ENCODE assay signal across 10 mouse cellular contexts in genomic region chr2:163152340-163153033, GRCm38 (mm10). TPM values are rescaled to one million over a fixed set of nuclear protein-coding genes. Genes with fewer than 3 reads are reported as not detected.
DNase-seq lines count a peak whose midpoint lies in the region; ATAC-seq and TF ChIP-seq lines count a peak whose summit lies in the region.
"Had no signal": no experiment of that assay in that cellular context is flagged by ENCODE, and none has a peak within 500 bp of the region (broad histone marks: within the 10 kb centered on the region; RNA-seq: fewer than 3 reads in every experiment).

No protein-coding gene starts in this region.

- H3K4me2 ChIP-seq in intestine, embryonic 14.5 days (ENCODE audit: low read length) = no peak overlapping the region
- H3K4me2 ChIP-seq in intestine, embryonic 15.5 days (replicated peaks) = no peak overlapping the region
- no peak overlapping the region for H3K4me2 ChIP-seq in embryonic facial prominence, embryonic 11.5 days (ENCODE audit: low read depth, low read length)
- H3K4me2 ChIP-seq in hindbrain, postnatal 0 days (ENCODE audit: low read depth, low read length) = no peak overlapping the region
- peak overlapping the region; percentile 3 for H3K4me2 ChIP-seq in midbrain, embryonic 11.5 days
- no peak overlapping the region for H3K4me2 ChIP-seq in heart, embryonic 12.5 days
- H3K4me2 ChIP-seq: heart, embryonic 13.5 days had no signal

- no peak for TF ChIP-seq CTCF in hindbrain, postnatal 0 days (IDR thresholded peaks at IDR 0.05; ENCODE audit: low read depth)

- 0 out of 2 replicates have a peak, but pooled peaks have one; percentile 19 for ATAC-seq in intestine, embryonic 14.5 days (replicated peaks; ENCODE audit: low FRiP score, low TSS enrichment, low read depth)
- no peak for ATAC-seq in intestine, embryonic 15.5 days
- no peak for ATAC-seq in embryonic facial prominence, embryonic 11.5 days (replicated peaks; ENCODE audit: insufficient number of reproducible peaks, low FRiP score, low TSS enrichment, low read depth)
- peak; percentile 83 for ATAC-seq in hindbrain, postnatal 0 days
- ATAC-seq in midbrain, embryonic 11.5 days (ENCODE audit: low FRiP score) = peak; percentile 75
- ATAC-seq in granulocyte monocyte progenitor cell, adult 5-6 weeks (replicated peaks; ENCODE audit: poor library complexity, severe bottlenecking) = no peak
- ATAC-seq in heart, embryonic 12.5 days (ENCODE audit: insufficient number of reproducible peaks, low FRiP score) = no peak

- H3K27ac ChIP-seq in intestine, embryonic 14.5 days (ENCODE audit: low read depth) = no peak overlapping the region
- no peak overlapping the region for H3K27ac ChIP-seq in intestine, embryonic 15.5 days
- no peak overlapping the region for H3K27ac ChIP-seq in embryonic facial prominence, embryonic 11.5 days (replicated peaks; ENCODE audit: low read depth, low read length)
- peak overlapping the region; percentile 49; the same call in 1 of the 2 replicates for H3K27ac ChIP-seq in hindbrain, postnatal 0 days
- H3K27ac ChIP-seq in midbrain, embryonic 11.5 days (ENCODE audit: low read depth, low read length) = peak overlapping the region; percentile 51
- H3K27ac ChIP-seq in heart, embryonic 12.5 days (ENCODE audit: poor library complexity, severe bottlenecking) = no peak overlapping the region
- H3K27ac ChIP-seq: heart, embryonic 13.5 days had no signal

- H3K27me3 ChIP-seq in intestine, embryonic 14.5 days (replicated peaks; ENCODE audit: control insufficient read depth, insufficient read depth, low read length) = no peaks in the 10 kb centered on the region
- H3K27me3 ChIP-seq in intestine, embryonic 15.5 days (replicated peaks) = no peaks in the 10 kb centered on the region
- H3K27me3 ChIP-seq in embryonic facial prominence, embryonic 11.5 days (ENCODE audit: control insufficient read depth, insufficient read depth, low read length) = no peaks in the 10 kb centered on the region
- no peaks in the 10 kb centered on the region for H3K27me3 ChIP-seq in hindbrain, postnatal 0 days (ENCODE audit: insufficient read depth, low read length)
- no peaks in the 10 kb centered on the region for H3K27me3 ChIP-seq in midbrain, embryonic 11.5 days (ENCODE audit: control insufficient read depth, insufficient read depth, low read length)
- no peaks in the 10 kb centered on the region for H3K27me3 ChIP-seq in heart, embryonic 12.5 days (replicated peaks)
- H3K27me3 ChIP-seq: heart, embryonic 13.5 days had no signal

- no peak overlapping the region for H3K9ac ChIP-seq in intestine, embryonic 14.5 days (ENCODE audit: low read length)
- H3K9ac ChIP-seq in intestine, embryonic 15.5 days = no peak overlapping the region
- H3K9ac ChIP-seq in embryonic facial prominence, embryonic 11.5 days (replicated peaks; ENCODE audit: low read length) = no peak overlapping the region
- no peak overlapping the region for H3K9ac ChIP-seq in hindbrain, postnatal 0 days (replicated peaks; ENCODE audit: low read length)
- H3K9ac ChIP-seq in midbrain, embryonic 11.5 days (ENCODE audit: low read length) = peak overlapping the region; percentile 38
- H3K9ac ChIP-seq in heart, embryonic 12.5 days = no peak overlapping the region
- H3K9ac ChIP-seq: heart, embryonic 13.5 days had no signal

- no peaks in the 10 kb centered on the region for H3K4me1 ChIP-seq in intestine, embryonic 14.5 days (replicated peaks; ENCODE audit: control insufficient read depth, insufficient read depth, low read length)
- no peaks in the 10 kb centered on the region for H3K4me1 ChIP-seq in intestine, embryonic 15.5 days (replicated peaks)
- H3K4me1 ChIP-seq in embryonic facial prominence, embryonic 11.5 days (ENCODE audit: control insufficient read depth, insufficient read depth, low read length) = no peaks in the 10 kb centered on the region
- no peaks in the 10 kb centered on the region; the same call in 1 of the 2 replicates for H3K4me1 ChIP-seq in hindbrain, postnatal 0 days (ENCODE audit: insufficient read depth, low read length)
- peaks cover 15% of the 10 kb centered on the region for H3K4me1 ChIP-seq in midbrain, embryonic 11.5 days (ENCODE audit: control insufficient read depth, insufficient read depth, low read length)
- H3K4me1 ChIP-seq in heart, embryonic 12.5 days (replicated peaks) = no peaks in the 10 kb centered on the region
- H3K4me1 ChIP-seq: heart, embryonic 13.5 days had no signal

- DNase-seq in intestine, embryonic 14.5 days (ENCODE audit: low spot score) = no peak
- DNase-seq in embryonic facial prominence, embryonic 11.5 days (ENCODE audit: low spot score) = peak; percentile 77
- peak; percentile 93 for DNase-seq in hindbrain, postnatal 0 days (ENCODE audit: low spot score)
- DNase-seq in midbrain, embryonic 11.5 days (ENCODE audit: low spot score, missing footprints) = peak; percentile 98
- no peak for DNase-seq in thymus, postnatal 0 days (ENCODE audit: low spot score)

- 67% methylated on average over 22 of the region's 22 CpGs for WGBS in intestine, embryonic 14.5 days
- WGBS in intestine, embryonic 15.5 days = 70% methylated on average over 22 of the region's 22 CpGs
- 74% methylated on average over 22 of the region's 22 CpGs for WGBS in embryonic facial prominence, embryonic 11.5 days
- 34% methylated on average over 22 of the region's 22 CpGs for WGBS in hindbrain, postnatal 0 days
- WGBS in midbrain, embryonic 11.5 days = 46% methylated on average over 22 of the region's 22 CpGs
- 70% methylated on average over 22 of the region's 22 CpGs for WGBS in heart, embryonic 12.5 days

- H3K9me3 ChIP-seq in intestine, embryonic 14.5 days (ENCODE audit: control insufficient read depth, low read length) = no peaks in the 10 kb centered on the region
- H3K9me3 ChIP-seq in intestine, embryonic 15.5 days = no peaks in the 10 kb centered on the region
- no peaks in the 10 kb centered on the region for H3K9me3 ChIP-seq in embryonic facial prominence, embryonic 11.5 days (replicated peaks; ENCODE audit: control insufficient read depth, low read length)
- H3K9me3 ChIP-seq in hindbrain, postnatal 0 days (ENCODE audit: low read length) = no peaks in the 10 kb centered on the region
- no peaks in the 10 kb centered on the region for H3K9me3 ChIP-seq in midbrain, embryonic 11.5 days (ENCODE audit: control insufficient read depth, low read length)
- H3K9me3 ChIP-seq in heart, embryonic 12.5 days (replicated peaks) = no peaks in the 10 kb centered on the region
- H3K9me3 ChIP-seq: G1E; heart, embryonic 13.5 days had no signal

- no peaks in the 10 kb centered on the region for H3K36me3 ChIP-seq in intestine, embryonic 14.5 days (ENCODE audit: control insufficient read depth, insufficient read depth, low read length)
- H3K36me3 ChIP-seq in intestine, embryonic 15.5 days = no peaks in the 10 kb centered on the region
- H3K36me3 ChIP-seq in embryonic facial prominence, embryonic 11.5 days (replicated peaks; ENCODE audit: control insufficient read depth, insufficient read depth, low read depth, low read length) = no peaks in the 10 kb centered on the region
- H3K36me3 ChIP-seq in hindbrain, postnatal 0 days (ENCODE audit: insufficient read depth, low read length) = no peaks in the 10 kb centered on the region
- H3K36me3 ChIP-seq in midbrain, embryonic 11.5 days (ENCODE audit: control insufficient read depth, insufficient read depth, low read length) = no peaks in the 10 kb centered on the region
- no peaks in the 10 kb centered on the region for H3K36me3 ChIP-seq in heart, embryonic 12.5 days
- H3K36me3 ChIP-seq: G1E; heart, embryonic 13.5 days had no signal

- H3K4me3 ChIP-seq in intestine, embryonic 14.5 days (ENCODE audit: low read depth, low read length) = no peak overlapping the region
- H3K4me3 ChIP-seq in intestine, embryonic 15.5 days (replicated peaks) = no peak overlapping the region
- H3K4me3 ChIP-seq in embryonic facial prominence, embryonic 11.5 days (ENCODE audit: low read depth, low read length) = no peak overlapping the region
- H3K4me3 ChIP-seq in hindbrain, postnatal 0 days (ENCODE audit: low read length) = no peak overlapping the region
- no peak overlapping the region for H3K4me3 ChIP-seq in midbrain, embryonic 11.5 days (ENCODE audit: low read depth, low read length)
- no peak overlapping the region for H3K4me3 ChIP-seq in heart, embryonic 12.5 days
- H3K4me3 ChIP-seq: heart, embryonic 13.5 days had no signal

RNA-seq across cellular contexts. Expression of gene Tox2, which starts 50.4 kb away (rescaled TPM):
- polyA plus RNA-seq in intestine, embryonic 14.5 days (2014; fragmentation: Nextera tagmentation; extraction: Ambion mirVana) = 6.3 and 7.3 TPM in 2 replicates
- polyA plus RNA-seq in intestine, embryonic 15.5 days (2015; fragmentation: Nextera tagmentation; extraction: Ambion mirVana) = 5.0 and 6.1 TPM in 2 replicates
- polyA plus RNA-seq in embryonic facial prominence, embryonic 11.5 days (2014; fragmentation: Nextera tagmentation; extraction: Ambion mirVana) = 10.8 and 13.2 TPM in 2 replicates
- 4.3 and 5.0 TPM in 2 replicates for total RNA-seq in hindbrain, postnatal 0 days (2014; rRNA removed)
- 15.2 and 19.1 TPM in 2 replicates for polyA plus RNA-seq in hindbrain, postnatal 0 days (2015; fragmentation: Nextera tagmentation; extraction: Ambion mirVana)
- 37.3 and 38.2 TPM in 2 replicates for polyA plus RNA-seq in midbrain, embryonic 11.5 days (2014; fragmentation: Nextera tagmentation; extraction: Ambion mirVana)
- polyA plus RNA-seq in thymus, postnatal 0 days (2015; fragmentation: Nextera tagmentation; extraction: Ambion mirVana) = 2.7 and 3.5 TPM in 2 replicates
- total RNA-seq in granulocyte monocyte progenitor cell, adult 5-6 weeks (2014; fragmentation: Nextera tagmentation) = not detected in 2 replicates
- total RNA-seq in granulocyte monocyte progenitor cell, adult 5-6 weeks (2017) = not detected in 2 replicates
- polyA plus RNA-seq in heart, embryonic 12.5 days (2016; fragmentation: Nextera tagmentation; extraction: Ambion mirVana) = 2.4 and 3.0 TPM in 2 replicates
- total RNA-seq: G1E had no signal
- polyA plus RNA-seq: G1E had no signal

Comparison
In these comparisons a context has a peak if more than half of its experiments do, and no peak if none do; other contexts are left out.
1. ATAC-seq: peak in intestine, embryonic 14.5 days (single experiment), hindbrain, postnatal 0 days (single experiment) and midbrain, embryonic 11.5 days (single experiment); none in intestine, embryonic 15.5 days (single experiment), embryonic facial prominence, embryonic 11.5 days (single experiment), granulocyte monocyte progenitor cell, adult 5-6 weeks (single experiment) and heart, embryonic 12.5 days (single experiment).
2. DNase-seq: peak in embryonic facial prominence, embryonic 11.5 days (single experiment), hindbrain, postnatal 0 days (single experiment) and midbrain, embryonic 11.5 days (single experiment); none in intestine, embryonic 14.5 days (single experiment) and thymus, postnatal 0 days (single experiment).
3. H3K27ac ChIP-seq: peak in hindbrain, postnatal 0 days (single experiment) and midbrain, embryonic 11.5 days (single experiment); none in intestine, embryonic 14.5 days (single experiment), intestine, embryonic 15.5 days (single experiment), embryonic facial prominence, embryonic 11.5 days (single experiment) and heart, embryonic 12.5 days (single experiment).